Mouse (Mus musculus) erythroblast, adult 5-6 weeks (primary cell): ENCODE measurements around the gene Clec16a. TPM values are rescaled to one million over a fixed set of nuclear protein-coding genes. Genes with fewer than 3 reads are reported as not detected.

ENCODE experiments used
- total RNA-seq, 2 experiments: library from RNA; stranded (forward) in 1 of 2; stranded (reverse) in 1 of 2; fragments of 150-400 nt in 1 of 2; fragments of 200-764, 138-1000 nt in 1 of 2; gene quantifications; 2 replicates each; pipeline versions ENCODE4 v1.2.3 to v1.2.4; 2015 to 2017; ENCODE audit warnings: low replicate concordance in 2 of 2

Gene Clec16a
- total RNA-seq, 2 experiments from 2014 or later: 4.0 to 5.4 TPM

Other genes starting within 250 kb of the Clec16a start
- not detected in 2 replicates for gene Emp2, start 231.4 kb upstream of the Clec16a start, total RNA-seq (2015; ENCODE audit: low replicate concordance)
- gene Emp2, start 231.4 kb upstream of the Clec16a start, total RNA-seq (2017; ENCODE audit: low replicate concordance): not detected in 2 replicates
- gene Tekt5, start 149.8 kb upstream of the Clec16a start, total RNA-seq (2015; ENCODE audit: low replicate concordance): not detected in 2 replicates
- not detected in 2 replicates for gene Tekt5, start 149.8 kb upstream of the Clec16a start, total RNA-seq (2017; ENCODE audit: low replicate concordance)
- 1.0 and 6.7 TPM in 2 replicates for gene Nubp1, start 133.4 kb upstream of the Clec16a start, total RNA-seq (2015; ENCODE audit: low replicate concordance)
- 7.8 and 8.6 TPM in 2 replicates for gene Nubp1, start 133.4 kb upstream of the Clec16a start, total RNA-seq (2017; ENCODE audit: low replicate concordance)
- not detected in 2 replicates for gene Tvp23a, start 98.0 kb upstream of the Clec16a start, total RNA-seq (2015; ENCODE audit: low replicate concordance)
- not detected in 2 replicates for gene Tvp23a, start 98.0 kb upstream of the Clec16a start, total RNA-seq (2017; ENCODE audit: low replicate concordance)
- gene Ciita, start 65.3 kb upstream of the Clec16a start, total RNA-seq (2015; ENCODE audit: low replicate concordance): 1.0 TPM in 1 of 2 replicates, not detected in the other
- gene Ciita, start 65.3 kb upstream of the Clec16a start, total RNA-seq (2017; ENCODE audit: low replicate concordance): 0.70 and 2.7 TPM in 2 replicates
- gene Dexi, start 2.3 kb upstream of the Clec16a start, total RNA-seq (2015; ENCODE audit: low replicate concordance): 2.5 TPM in 1 of 2 replicates, not detected in the other
- gene Dexi, start 2.3 kb upstream of the Clec16a start, total RNA-seq (2017; ENCODE audit: low replicate concordance): 1.4 TPM in 1 of 2 replicates, not detected in the other
- gene Socs1, start 240.2 kb downstream of the Clec16a start, total RNA-seq (2015; ENCODE audit: low replicate concordance): 0.84 TPM in 1 of 2 replicates, not detected in the other
- gene Socs1, start 240.2 kb downstream of the Clec16a start, total RNA-seq (2017; ENCODE audit: low replicate concordance): 0.56 and 1.2 TPM in 2 replicates
- gene Tnp2, start 243.3 kb downstream of the Clec16a start, total RNA-seq (2015; ENCODE audit: low replicate concordance): not detected in 2 replicates
- not detected in 2 replicates for gene Tnp2, start 243.3 kb downstream of the Clec16a start, total RNA-seq (2017; ENCODE audit: low replicate concordance)
- not detected in 2 replicates for gene Prm3, start 245.6 kb downstream of the Clec16a start, total RNA-seq (2015; ENCODE audit: low replicate concordance)
- not detected in 2 replicates for gene Prm3, start 245.6 kb downstream of the Clec16a start, total RNA-seq (2017; ENCODE audit: low replicate concordance)